Mouse (Mus musculus): ENCODE data around the gene Rnf225. TPM values are rescaled to one million over a fixed set of nuclear protein-coding genes. Genes with fewer than 3 reads are reported as not detected.
A peak's percentile ranks its signal among the peaks of the same experiment; 100 is the strongest.
"Not testable (repeated sequence)": the region's sequence is repeated elsewhere in the genome, so short reads cannot be mapped to it uniquely, and the experiment has no call there.

Gene Rnf225
- total and polyA plus RNA-seq, 2 experiments from 2014 or later: 1.2 to 1.9 TPM

- TF ChIP-seq CTCF (IDR thresholded peaks at IDR 0.05): no peak
- ATAC-seq (ENCODE audit: low FRiP score): no peak
- no peak overlapping the region for H3K27ac ChIP-seq (ENCODE audit: low read depth, low read length)
- H3K27me3 ChIP-seq (ENCODE audit: insufficient read depth, low read length): no peaks in the 10 kb centered on the region
- H3K9ac ChIP-seq (replicated peaks; ENCODE audit: low read length, poor library complexity, severe bottlenecking): no peak overlapping the region
- H3K4me3 ChIP-seq (ENCODE audit: low read depth, low read length): no peak overlapping the region
- no peak for DNase-seq (ENCODE audit: low spot score)
- H3K4me2 ChIP-seq (ENCODE audit: low read depth, low read length, poor library complexity, severe bottlenecking): no peak overlapping the region
- no peaks in the 10 kb centered on the region for H3K9me3 ChIP-seq (ENCODE audit: low read length)
- 100% methylated on average over 1 of the region's 1 CpGs for WGBS
- H3K4me1 ChIP-seq (ENCODE audit: insufficient read depth, low read length): no peaks in the 10 kb centered on the region
- peaks cover 43% of the 10 kb centered on the region for H3K36me3 ChIP-seq (ENCODE audit: insufficient read depth, low read length)
These were observed 22.1 kb upstream of the Rnf225 start for GRCm38 (mm10) chr7:12905146-12905545.

- WGBS: 36% methylated on average over 7 of the region's 7 CpGs
- H3K4me3 ChIP-seq (ENCODE audit: low read depth, low read length): peak overlapping the region; percentile 43
- no peaks in the 10 kb centered on the region for H3K27me3 ChIP-seq (ENCODE audit: insufficient read depth, low read length)
- peak; percentile 76 for TF ChIP-seq CTCF (IDR thresholded peaks at IDR 0.05)
- peak overlapping the region; percentile 64 for H3K9ac ChIP-seq (replicated peaks; ENCODE audit: low read length, poor library complexity, severe bottlenecking)
- DNase-seq (ENCODE audit: low spot score): peak; percentile 71
- no peaks in the 10 kb centered on the region for H3K4me1 ChIP-seq (ENCODE audit: insufficient read depth, low read length)
- H3K4me2 ChIP-seq (ENCODE audit: low read depth, low read length, poor library complexity, severe bottlenecking): peak overlapping the region; percentile 54
- H3K27ac ChIP-seq (ENCODE audit: low read depth, low read length): peak overlapping the region; percentile 85
- peak; percentile 39; the same call in 1 of the 2 replicates for ATAC-seq (ENCODE audit: low FRiP score)
- no peaks in the 10 kb centered on the region for H3K9me3 ChIP-seq (ENCODE audit: low read length)
- H3K36me3 ChIP-seq (ENCODE audit: insufficient read depth, low read length): peaks cover 36% of the 10 kb centered on the region
These were observed 17.7 kb upstream of the Rnf225 start for GRCm38 (mm10) chr7:12909498-12909962.

- Histone ChIP-seq H3K27me3 (ENCODE audit: insufficient read depth, low read length) (no peaks in the 10 kb centered on the region), H3K9ac (replicated peaks; ENCODE audit: low read length, poor library complexity, severe bottlenecking) (peak overlapping the region; percentile 64), H3K4me3 (ENCODE audit: low read depth, low read length) (peak overlapping the region; percentile 43), H3K4me1 (ENCODE audit: insufficient read depth, low read length) (no peaks in the 10 kb centered on the region), H3K4me2 (ENCODE audit: low read depth, low read length, poor library complexity, severe bottlenecking) (peak overlapping the region; percentile 54), H3K36me3 (ENCODE audit: insufficient read depth, low read length) (peaks cover 31% of the 10 kb centered on the region), H3K27ac (ENCODE audit: low read depth, low read length) (peak overlapping the region; percentile 85), H3K9me3 (ENCODE audit: low read length) (no peaks in the 10 kb centered on the region)
- peak; percentile 76 for ATAC-seq (ENCODE audit: low FRiP score)
- DNase-seq (ENCODE audit: low spot score): peak; percentile 86
- TF ChIP-seq CTCF (IDR thresholded peaks at IDR 0.05): no peak
- WGBS: 14% methylated on average over 19 of the region's 19 CpGs
These were observed 17.0 kb upstream of the Rnf225 start for GRCm38 (mm10) chr7:12910181-12910668.

- ATAC-seq (ENCODE audit: low FRiP score) (no peak), DNase-seq (ENCODE audit: low spot score) (peak; percentile 33)
- Histone ChIP-seq H3K9me3 (ENCODE audit: low read length) (no peaks in the 10 kb centered on the region), H3K9ac (replicated peaks; ENCODE audit: low read length, poor library complexity, severe bottlenecking) (no peak overlapping the region), H3K4me1 (ENCODE audit: insufficient read depth, low read length) (no peaks in the 10 kb centered on the region), H3K27me3 (ENCODE audit: insufficient read depth, low read length) (no peaks in the 10 kb centered on the region), H3K36me3 (ENCODE audit: insufficient read depth, low read length) (0 out of 2 replicates have a peak, but pooled peaks cover 4% of the 10 kb centered on the region), H3K27ac (ENCODE audit: low read depth, low read length) (no peak overlapping the region), H3K4me3 (ENCODE audit: low read depth, low read length) (no peak overlapping the region), H3K4me2 (ENCODE audit: low read depth, low read length, poor library complexity, severe bottlenecking) (no peak overlapping the region)
- TF ChIP-seq CTCF (IDR thresholded peaks at IDR 0.05): peak; percentile 68
These were observed 13.7 kb upstream of the Rnf225 start for GRCm38 (mm10) chr7:12913556-12913955.

GRCm38 (mm10) chr7:12920495-12920894 is 6.7 kb upstream of the Rnf225 start:
- DNase-seq (ENCODE audit: low spot score); H3K4me1 ChIP-seq (ENCODE audit: insufficient read depth, low read length); ATAC-seq (ENCODE audit: low FRiP score); H3K27ac ChIP-seq (ENCODE audit: low read depth, low read length); H3K4me2 ChIP-seq (ENCODE audit: low read depth, low read length, poor library complexity, severe bottlenecking); H3K27me3 ChIP-seq (ENCODE audit: insufficient read depth, low read length); H3K4me3 ChIP-seq (ENCODE audit: low read depth, low read length); H3K9ac ChIP-seq (replicated peaks; ENCODE audit: low read length, poor library complexity, severe bottlenecking); H3K9me3 ChIP-seq (ENCODE audit: low read length): not testable (repeated sequence)
- H3K36me3 ChIP-seq (ENCODE audit: insufficient read depth, low read length): peaks cover 17% of the 10 kb centered on the region
- WGBS: 88% methylated on average over 7 of the region's 8 CpGs

- WGBS: 0% methylated on average over 3 of the region's 3 CpGs
- H3K27me3 ChIP-seq (ENCODE audit: insufficient read depth, low read length): 0 out of 2 replicates have a peak, but pooled peaks cover 6% of the 10 kb centered on the region
- no peaks in the 10 kb centered on the region for H3K9me3 ChIP-seq (ENCODE audit: low read length)
- H3K27ac ChIP-seq (ENCODE audit: low read depth, low read length): peak overlapping the region; percentile 97
- peaks cover 8% of the 10 kb centered on the region; the same call in 1 of the 2 replicates for H3K4me1 ChIP-seq (ENCODE audit: insufficient read depth, low read length)
- H3K4me3 ChIP-seq (ENCODE audit: low read depth, low read length): peak overlapping the region; percentile 83
- DNase-seq (ENCODE audit: low spot score): peak; percentile 48
- no peak for TF ChIP-seq CTCF (IDR thresholded peaks at IDR 0.05)
- H3K36me3 ChIP-seq (ENCODE audit: insufficient read depth, low read length): peaks cover 25% of the 10 kb centered on the region
- peak overlapping the region; percentile 84 for H3K4me2 ChIP-seq (ENCODE audit: low read depth, low read length, poor library complexity, severe bottlenecking)
- ATAC-seq (ENCODE audit: low FRiP score): peak; percentile 17; the same call in 1 of the 2 replicates
- peak overlapping the region; percentile 82 for H3K9ac ChIP-seq (replicated peaks; ENCODE audit: low read length, poor library complexity, severe bottlenecking)
These were observed 5.9 kb upstream of the Rnf225 start for GRCm38 (mm10) chr7:12921318-12921704.
